Mouse (Mus musculus) kidney, adult 18-20 months (tissue): ENCODE measurements around the gene Nipal4.
A peak's percentile ranks its signal among the peaks of the same experiment; 100 is the strongest.
"Not testable (repeated sequence)": the region's sequence is repeated elsewhere in the genome, so short reads cannot be mapped to it uniquely, and the experiment has no call there.

Experiments used
- DNase-seq: peaks from one replicate; pipeline ENCODE4 v3.0.0; 2021

Gene Nipal4

DNA sequence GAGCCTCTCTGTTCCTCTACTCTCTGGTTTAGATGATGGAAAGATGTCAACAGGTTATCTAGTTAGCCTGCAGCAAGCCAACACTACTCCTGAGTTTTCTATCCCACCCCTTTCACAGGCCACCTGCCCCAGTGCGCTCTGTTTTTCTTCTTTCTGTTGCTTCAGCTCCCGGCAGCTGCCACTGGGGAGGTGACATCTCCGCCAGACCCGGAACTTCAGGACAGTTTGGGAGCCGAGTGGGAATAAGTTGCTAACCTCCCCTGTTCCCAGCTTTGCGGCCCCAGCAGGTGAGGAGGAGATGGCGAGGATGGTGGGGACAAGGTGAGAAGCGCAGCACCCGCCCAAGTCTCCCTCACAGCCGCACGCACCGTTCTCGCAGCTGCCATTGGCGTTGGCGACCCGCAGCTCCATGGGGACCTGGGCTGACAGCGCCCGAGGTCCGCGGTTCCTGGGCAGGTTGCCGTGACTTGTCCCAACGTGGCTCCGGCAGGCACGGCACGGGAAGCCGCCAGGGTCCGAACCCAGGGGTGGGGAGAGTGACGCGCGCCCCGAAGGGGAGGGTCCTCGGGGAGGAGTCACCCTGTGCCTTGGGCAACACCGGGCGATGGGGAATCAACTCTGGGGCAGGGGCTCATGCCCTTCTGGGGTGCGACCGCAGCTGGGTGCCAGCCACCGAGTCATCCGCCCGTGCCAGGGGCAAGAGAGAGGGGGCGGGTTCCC, at the start of gene Nipal4:
Gene Nipal4, minus strand, starts transcription at position 643 of the 720 bp plus-strand sequence.
- no peak for DNase-seq

DNA sequence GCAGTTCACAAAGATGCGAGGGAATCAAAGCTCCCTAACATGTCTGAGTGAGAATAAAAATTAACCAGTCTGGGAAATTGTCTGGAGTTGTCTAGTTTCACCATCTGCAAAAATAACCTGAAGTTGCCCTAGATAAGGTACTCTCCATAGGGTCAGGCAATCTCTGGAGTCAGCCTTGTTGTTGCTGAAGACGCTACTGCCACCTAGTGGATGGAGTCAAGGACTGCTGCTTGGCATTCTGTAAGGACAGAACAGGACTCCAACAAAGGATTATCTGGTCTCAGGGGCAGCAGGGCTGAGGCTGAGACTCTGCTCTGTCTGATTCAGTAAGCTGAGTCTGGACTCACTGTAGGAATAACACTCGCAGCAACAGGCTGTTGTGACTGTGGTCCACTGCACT, 49.0 kb upstream of the Nipal4 start:
- DNase-seq: peak; percentile 53

DNA sequence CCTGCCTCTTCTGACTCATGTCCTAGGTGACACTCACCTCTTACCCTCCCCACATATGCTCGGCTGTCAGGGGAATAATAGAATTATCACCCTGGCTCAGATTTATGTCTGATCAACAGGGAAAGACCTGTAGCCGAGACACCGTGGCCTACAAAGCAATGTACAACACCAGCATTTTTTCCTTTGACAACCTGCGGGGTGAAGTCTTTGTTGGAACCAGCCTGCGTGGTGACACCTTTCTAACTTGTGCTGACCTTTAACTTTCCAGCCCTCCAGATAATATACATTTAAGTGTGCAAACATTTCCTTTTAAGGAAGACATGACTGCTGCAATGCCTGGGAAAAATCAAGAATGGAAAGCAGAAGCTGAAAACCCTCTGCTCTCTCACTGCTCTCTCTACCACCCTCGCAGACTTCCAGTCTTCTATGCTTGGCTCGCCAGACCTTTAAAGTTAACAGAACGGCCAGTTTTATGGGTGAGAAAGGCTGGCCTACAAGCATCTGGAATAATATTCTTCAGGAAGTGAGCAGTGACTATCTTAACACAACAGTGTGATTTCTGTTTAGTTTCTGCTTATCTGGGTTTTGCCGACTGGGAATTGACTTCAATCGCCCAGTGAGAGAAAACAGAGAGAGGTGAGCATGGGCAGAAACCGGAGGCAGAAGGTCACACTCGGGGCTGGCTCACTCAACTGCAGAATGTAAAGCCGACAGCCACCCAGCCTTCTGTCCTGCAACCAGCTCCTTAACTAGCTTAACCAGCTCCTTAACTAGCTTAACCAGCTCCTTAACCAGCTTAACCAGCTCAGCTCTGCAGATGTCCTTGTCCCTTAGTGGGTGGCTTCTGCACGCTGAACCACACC, 48.3 kb upstream of the Nipal4 start:
- no peak for DNase-seq

DNA sequence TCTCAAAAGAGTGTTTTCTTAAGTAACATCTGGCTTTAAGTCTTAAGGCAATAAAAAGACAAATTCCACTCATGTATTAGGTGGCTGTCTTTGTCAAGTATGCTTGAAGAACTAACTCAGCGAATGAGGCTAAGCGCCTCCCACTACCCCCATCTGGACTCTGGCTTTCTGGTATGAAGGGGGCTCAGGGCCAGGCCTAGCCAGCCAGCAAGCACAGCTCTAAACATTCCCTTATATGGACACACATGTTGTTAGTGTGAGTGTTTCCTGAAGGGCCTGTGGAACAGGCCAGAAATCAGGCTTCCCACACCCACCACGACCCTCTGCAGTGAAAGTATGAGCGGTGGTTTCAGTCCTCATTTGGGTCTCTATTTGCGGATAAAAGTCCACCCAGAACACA, 47.5 kb upstream of the Nipal4 start:
- no peak for DNase-seq

DNA sequence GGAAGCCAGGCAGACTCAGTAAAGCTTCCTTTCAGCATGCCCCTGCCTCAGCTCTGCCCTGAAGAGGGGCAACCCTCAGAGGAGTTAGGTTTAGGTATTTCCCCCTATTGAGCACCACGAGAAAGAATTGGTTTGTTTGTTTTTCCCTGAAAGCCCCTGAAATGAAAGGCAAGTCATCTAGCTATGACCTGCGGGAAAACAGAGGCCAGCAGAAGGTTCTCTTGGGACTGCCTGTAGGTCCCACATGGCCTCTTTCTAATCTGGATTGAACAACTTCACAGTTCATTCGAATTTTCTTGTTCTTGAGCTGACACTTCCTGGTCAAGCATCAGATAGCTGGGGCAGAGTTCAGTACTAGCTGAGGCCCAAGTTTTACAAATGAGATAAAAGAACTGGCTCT, 45.5 kb upstream of the Nipal4 start:
- no peak for DNase-seq

DNA sequence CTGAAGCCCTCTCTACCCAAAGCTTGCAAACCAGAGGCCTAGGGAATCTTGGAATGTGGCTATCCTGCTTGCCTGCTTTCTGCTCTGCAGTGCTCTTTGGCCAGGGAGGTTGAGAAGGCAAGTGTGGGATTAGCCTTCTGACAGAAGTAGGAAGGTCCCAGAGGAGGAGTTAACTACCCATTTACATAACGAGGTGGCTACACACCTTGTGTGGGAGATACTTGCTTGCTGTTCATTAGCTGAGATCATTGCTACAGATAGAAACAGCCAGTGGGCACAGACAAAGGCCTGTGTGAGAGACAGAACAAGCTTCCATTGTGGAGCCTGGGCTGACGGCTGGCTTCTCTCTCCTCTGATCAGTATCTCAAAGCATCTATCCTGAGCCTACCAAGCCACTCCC, 43.6 kb upstream of the Nipal4 start:
- DNase-seq: peak; percentile 33

DNA sequence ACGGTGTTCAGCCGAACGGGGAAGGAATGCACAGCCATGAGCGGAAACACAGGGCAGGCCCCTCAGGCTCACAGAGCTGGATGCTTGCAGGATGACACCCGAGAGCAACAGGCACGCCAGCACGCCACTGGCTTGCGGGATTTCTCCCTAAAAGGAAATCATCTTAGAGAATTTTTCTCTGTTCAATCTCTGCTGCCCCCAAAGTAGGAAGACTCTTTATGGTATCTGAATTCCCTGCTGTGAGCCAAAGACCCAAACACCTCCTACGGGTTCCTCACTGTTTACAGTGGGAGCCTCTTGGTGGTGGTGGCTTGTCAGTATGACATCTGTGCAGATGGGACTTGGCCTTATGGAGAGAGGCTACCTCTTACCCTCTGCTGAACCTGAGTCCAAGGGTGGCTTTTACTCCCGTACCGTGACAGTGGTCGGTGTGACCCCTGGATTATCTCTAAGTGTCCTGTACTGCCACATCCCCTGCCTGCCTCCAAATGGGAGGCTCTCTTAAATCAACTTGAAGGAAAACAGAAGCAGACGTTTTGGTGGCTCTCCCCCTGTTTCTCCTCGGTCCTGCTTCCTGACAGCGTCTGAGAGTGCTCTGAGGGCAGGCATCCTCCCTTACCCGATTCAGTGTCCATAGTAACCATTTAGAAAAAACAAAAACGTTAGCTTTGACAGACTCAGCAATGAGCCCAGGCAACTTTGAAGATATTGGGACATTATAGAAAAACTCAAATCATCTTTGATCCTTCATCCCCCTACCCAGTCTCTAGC, 39.5 kb upstream of the Nipal4 start:
- DNase-seq: no peak

DNA sequence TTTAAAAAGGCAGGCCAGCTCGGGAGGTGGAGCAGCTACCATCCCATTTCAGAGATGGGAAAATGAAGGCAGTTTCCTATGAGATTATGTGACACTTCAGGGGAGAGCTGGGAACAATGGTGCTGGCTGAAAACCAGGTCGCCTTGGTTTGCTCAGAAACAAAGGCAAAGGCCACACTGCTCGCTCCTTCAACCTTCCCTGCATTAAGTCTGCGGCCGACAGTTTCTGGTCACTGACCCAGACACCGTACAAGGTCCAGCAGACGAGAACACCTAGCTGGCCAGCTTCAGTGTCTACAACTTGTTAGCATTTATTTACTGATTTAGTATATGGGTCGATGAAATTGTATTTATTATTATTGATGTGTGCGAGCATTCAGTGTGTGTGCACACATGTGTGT, 38.5 kb upstream of the Nipal4 start:
- peak; percentile 41 for DNase-seq

DNA sequence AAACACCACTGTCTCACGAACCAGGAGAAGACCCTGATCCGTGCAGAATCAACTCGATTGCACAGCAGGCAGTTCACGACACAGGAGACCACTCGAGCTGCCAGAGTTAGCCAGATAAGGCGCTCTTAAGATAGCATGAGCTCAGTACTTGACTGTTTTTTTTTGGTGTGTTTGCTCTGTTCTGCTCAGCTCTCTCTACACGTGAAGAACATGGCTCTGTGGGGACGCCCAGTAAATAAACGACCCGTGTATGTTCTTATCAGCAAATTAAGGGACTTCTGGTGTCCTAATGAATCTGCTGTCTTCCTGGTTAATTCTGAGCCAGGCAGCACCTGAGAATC, 36.2 kb upstream of the Nipal4 start:
- DNase-seq: no peak

DNA sequence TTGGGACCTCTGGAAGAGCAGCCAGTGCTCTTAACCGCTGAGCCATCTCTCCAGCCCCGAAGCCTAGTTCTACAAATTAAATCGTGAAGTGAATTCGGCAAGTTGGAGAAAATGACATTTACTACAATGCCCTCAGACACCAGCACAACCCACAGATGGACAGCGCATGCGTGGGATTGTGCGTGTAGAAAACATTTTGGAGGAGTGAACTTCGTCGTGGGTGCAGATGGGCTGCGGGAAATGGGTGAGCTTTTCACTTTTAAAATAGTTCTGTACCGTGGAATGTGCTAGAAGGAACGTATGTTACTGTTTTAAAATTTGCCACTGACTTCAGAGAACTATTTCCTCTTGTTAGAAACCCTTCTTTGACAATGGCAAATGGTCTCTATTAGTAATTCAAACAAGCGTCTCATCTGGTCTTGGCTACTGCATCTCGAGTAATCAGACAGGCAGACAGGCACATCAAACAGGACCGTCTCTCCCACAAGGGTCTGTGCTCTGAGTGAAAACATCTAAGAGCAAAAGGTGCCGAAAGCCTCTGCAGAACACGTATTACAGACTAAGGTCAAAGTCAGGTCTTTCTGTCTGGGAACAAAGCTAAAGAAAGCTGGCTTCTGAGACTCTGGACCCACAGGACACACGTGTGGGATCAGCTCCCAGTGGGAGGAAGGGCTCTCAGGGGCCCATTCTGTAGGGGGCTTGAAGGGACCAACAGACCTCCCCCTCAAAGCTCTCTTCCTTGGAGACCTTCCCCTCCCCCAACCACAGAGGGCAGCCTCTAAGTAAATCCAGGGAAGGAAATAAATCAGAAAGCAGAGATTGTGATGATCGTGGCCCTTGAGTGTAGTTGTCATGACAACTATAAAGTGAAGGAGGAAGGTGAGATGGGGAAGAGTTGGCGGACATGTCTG, 35.6 kb upstream of the Nipal4 start:
- no peak for DNase-seq

DNA sequence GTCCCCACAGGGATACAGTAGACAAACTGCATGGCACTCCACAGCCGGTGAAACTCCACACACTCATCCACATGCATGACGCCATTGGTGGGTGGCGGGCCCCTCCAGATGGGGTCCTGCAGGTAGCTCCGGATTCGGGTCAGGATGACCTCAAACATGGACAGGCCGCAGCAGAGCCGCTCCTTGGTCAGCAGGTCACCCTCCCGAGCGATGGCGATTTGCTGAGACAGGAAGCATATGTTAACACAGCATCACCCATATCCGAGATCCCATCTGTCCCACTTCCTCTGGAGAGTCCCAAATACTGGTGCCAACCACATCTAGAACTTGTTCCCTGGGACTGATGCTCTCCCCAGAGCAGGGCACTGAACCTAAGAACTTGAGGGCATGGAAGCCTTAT, 34.4 kb upstream of the Nipal4 start:
- no peak for DNase-seq

DNA sequence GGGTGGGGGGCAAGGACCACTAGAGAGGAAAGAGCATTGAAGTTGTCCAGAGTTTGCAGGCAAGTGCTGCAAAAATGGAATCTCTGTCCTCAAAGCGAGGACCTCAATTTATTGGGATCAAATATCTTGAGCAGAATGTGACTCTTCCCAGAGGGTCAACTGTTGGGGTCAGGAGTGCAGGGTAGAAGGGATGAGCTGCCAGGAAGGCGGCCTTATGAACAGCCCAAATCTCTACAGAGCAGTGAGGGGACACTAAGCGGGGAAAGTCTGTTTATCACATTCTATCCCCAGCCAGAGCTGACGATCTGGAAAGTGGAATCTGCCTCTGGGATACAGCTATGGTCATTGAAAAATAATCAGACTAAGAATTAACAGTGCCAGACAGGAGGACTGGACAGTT, 27.9 kb upstream of the Nipal4 start:
- no peak for DNase-seq

DNA sequence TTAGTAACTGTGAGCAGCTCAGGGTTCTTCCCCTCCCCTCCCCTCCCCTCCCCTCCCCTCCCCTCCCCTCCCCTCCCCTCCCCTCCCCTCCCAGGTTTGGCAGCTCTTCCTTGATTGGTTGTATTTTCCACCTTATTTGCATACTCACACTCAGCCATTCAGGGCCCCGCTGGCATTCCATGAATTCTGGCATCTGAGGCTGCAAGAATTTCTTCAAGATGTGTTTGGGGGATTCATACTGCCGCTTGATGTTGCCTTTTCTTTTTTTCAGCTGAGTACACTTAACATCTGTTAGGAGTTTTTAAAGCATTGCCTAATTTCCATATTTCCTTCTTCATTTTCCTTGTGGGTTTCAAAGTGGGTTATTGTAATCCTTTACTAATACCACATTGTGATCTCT, 22.0 kb upstream of the Nipal4 start:
- DNase-seq: no peak

DNA sequence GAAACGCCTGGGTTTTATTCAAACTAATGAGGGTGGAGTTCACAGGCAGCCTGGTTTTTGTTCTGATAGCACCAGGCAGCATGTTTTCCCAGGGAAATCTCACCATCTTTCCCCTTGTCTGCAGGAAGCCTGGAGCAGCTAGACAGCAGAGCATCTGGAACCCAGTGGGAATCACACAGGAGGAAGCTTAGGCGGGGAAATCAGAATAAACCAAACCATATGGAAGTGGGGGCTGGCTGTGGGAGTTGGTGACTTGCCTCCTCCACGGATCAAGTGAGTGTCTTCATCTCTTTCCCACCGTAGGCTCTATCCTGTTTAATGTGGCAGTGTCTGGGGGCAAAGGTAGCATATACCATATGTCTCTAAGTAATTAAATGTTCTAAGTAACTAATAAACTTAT, 19.2 kb upstream of the Nipal4 start:
- no peak for DNase-seq

DNA sequence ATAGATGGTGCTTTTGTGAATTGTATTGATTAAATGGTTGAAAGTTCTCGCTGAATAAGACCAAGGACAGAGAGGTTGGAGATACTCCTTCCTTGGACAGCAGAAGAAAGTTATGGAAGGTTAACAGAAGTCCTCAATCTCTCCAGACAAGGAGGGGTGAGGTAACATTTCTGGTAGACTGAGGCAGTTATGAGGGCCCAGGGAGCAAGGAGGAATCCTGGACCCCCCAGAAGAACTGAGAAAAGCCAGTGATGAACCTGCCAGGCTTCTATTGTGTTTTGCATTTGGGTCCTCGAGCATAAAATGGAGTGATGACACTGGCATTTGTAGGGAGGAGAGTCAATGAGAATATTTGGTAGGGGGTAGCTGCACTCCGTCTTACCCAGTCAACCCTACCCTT, 18.6 kb upstream of the Nipal4 start:
- DNase-seq: no peak

DNA sequence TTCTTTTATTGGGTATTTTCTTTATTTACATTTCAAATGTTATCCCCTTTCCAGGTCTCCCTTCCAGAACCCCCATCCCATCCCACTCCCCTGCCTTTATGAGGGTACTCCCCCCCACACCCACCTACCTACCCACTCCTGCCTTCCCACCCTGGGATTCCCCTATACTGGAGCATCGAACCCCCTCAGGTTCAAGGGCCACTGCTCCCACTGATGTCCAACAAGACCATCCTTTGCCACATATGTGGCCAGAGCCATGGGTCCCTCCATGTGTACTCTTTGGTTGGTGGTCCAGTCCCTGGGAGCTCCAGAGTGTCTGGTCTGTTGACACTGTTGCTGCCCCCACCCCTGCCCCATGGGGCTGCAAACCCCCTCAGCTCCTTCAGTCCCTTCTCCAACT, 15.7 kb upstream of the Nipal4 start:
- DNase-seq: not testable (repeated sequence)

DNA sequence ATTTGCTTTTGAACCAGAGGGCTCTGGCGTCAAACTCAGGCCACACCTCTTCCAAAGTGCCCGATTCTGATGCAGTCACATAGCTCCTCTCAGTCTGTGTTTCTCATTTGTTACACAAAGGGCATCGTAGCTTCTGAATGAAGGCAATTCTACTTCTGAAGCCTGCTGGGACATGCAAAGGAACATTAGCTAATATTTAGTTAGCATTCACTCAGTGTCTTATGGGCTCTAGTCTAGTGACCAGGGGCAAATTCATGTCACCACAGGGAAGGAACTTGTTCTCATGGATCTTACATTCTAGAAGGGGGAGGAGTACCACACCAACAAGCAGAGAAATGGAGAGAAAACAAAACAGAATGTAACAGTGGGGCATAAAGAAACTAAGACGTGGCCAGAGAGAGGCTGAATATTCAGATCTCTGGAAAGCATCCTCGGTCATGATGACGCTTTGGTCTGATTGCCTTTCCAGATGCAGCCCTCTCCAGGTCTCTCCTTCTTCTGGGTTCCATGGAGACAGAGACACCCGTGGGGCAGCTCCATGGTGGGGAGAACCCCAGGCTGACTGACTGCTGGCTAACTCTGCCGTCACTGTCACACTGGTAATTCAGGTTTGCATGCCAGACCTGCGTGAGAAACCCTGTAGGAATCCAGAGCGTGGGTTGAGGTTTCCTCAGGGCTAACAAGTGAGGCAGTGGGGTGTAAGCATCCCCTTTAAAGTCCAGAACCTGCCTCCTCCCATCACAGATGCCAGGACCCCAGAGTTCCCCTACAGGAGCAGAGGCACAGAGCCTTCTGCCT, 11.1 kb upstream of the Nipal4 start:
- DNase-seq: no peak

DNA sequence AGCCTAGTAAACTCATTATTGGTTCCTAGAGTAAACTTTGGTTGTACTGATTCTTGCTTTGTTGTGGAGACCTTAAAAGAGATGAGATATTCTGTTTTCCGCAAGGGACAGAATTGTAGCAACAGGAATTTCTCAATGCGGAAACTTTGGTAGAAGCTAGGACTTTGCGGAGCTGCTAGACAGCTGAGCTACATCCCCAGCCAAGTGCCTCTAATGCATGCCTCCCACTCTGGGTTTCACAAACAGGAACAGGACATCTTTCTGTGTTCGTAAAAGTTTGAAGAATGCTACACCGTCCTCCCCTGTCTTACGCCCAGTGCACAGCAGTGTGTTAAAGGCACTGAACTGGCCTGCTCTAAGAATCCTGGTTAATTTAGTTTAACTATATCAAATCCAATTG, 9.8 kb upstream of the Nipal4 start:
- no peak for DNase-seq

DNA sequence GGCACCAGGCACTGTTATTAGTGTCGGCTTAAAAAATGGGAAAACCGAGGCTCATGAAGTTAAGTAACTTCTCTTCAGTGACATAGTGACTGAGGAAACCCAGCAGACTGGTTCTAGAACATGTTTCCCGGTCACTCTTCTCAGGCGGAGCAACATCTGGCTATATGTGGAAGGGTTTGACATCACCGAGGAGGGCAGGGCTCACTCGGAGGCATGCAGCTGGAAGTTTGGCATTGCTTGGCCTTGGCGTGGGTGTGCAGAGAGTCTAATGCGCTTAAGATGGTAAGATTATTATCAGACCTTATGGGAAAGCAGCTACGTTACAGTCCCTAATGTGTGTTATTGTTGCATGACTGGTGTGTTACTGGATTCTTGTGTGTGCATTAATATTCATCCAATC, 5.8 kb upstream of the Nipal4 start:
- DNase-seq: no peak

DNA sequence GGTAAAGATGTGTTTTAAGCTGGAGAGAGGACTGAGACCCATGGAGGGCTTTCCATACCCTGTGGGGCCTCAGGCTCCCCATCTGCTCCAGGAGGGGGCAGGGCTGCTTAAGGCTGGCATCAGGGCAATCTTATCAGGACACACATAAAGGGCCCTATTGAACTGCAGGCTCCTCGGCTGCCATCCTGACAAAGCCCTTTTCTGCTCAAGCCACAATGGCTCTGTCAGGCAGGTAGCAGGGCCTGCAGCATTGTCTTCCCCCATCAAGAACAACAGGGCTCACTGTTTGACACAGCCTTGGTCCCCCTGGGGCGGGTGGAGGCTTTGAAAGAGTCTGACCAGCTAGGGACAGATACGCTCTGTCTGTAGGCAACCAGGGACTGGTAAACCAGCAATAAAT, 3.6 kb upstream of the Nipal4 start:
- no peak for DNase-seq

DNA sequence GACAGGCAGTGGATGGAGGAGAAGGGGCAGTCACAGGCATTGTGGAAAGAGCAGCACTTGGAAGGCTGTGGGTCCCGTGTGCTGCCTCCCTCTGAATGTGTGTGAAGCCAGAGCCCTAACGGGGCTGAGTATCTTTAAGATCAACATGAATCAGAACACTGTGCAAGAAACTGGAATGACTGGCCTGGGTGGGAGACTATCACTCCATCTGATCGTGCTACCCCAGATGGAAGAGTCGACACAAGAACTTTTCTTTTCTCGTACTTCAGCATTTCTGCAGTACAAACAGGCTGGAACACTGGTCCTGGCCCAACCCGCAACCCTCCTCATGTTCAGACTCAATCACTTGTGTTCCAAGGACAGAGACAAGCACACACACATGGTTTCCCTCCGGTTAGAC, 2.2 kb upstream of the Nipal4 start:
- no peak for DNase-seq

DNA sequence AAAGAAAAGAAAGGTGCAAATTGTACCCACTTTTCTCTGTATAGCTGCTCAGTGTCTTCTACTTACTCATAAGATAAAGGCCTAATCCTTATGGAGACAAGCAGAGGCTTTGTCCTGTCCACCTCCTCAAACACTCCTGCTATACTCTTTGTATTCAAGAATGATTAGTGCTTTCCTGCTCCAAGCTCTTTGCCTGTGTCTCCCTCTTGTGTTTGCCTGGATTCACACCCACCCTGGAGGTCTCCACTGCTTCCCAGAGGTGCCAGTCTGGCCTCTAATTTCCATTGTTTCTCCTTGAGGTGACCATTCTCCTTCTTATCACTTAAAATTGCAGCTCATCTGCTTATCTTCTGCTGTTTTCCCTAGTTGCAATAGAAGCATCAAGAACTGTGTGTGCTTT, 8.8 kb downstream of the Nipal4 start:
- no peak for DNase-seq
